Mouse (Mus musculus): ENCODE data around the gene Erich2. TPM values are rescaled to one million over a fixed set of nuclear protein-coding genes. Genes with fewer than 3 reads are reported as not detected.

Erich2 gene
- total and polyA plus RNA-seq, 3 experiments = not detected

- H3K36me3 ChIP-seq (ENCODE audit: control insufficient read depth in 1 of 2, insufficient read depth in 2 of 2, low read length in 2 of 2) = no peaks in the 10 kb centered on the region
- H3K27ac ChIP-seq (ENCODE audit: control insufficient read depth, low read depth, low read length) = no peak overlapping the region
- no peak overlapping the region for H3K9ac ChIP-seq (ENCODE audit: control insufficient read depth, low read depth, low read length, poor library complexity, severe bottlenecking)
- no peak for DNase-seq (ENCODE audit: low read depth, low spot score)
- no peaks in the 10 kb centered on the region for H3K9me3 ChIP-seq (replicated peaks; ENCODE audit: insufficient read depth, low read length)
- no peaks in the 10 kb centered on the region for H3K79me2 ChIP-seq (ENCODE audit: control insufficient read depth, insufficient read depth, low read length, poor library complexity)
- H3K27me3 ChIP-seq (ENCODE audit: control insufficient read depth in 1 of 2, insufficient read depth in 2 of 2, low read length in 2 of 2) = no peaks in the 10 kb centered on the region
- no peak overlapping the region for H3K4me3 ChIP-seq (ENCODE audit: control insufficient read depth in 1 of 2, insufficient read depth in 1 of 2, low read depth in 2 of 2, low read length in 2 of 2)
- TF ChIP-seq MEF2A (IDR thresholded peaks at IDR 0.05; ENCODE audit: extremely low read depth, insufficient replicate concordance, low read depth, low read length, poor library complexity, severe bottlenecking) = no peak
- TF ChIP-seq ETS1 (IDR thresholded peaks at IDR 0.05; ENCODE audit: low read depth, low read length) = no peak
- no peak for TF ChIP-seq CHD2 (IDR thresholded peaks at IDR 0.05; ENCODE audit: low read length)
- TF ChIP-seq POLR2AphosphoS2 (IDR thresholded peaks at IDR 0.05; ENCODE audit: low read length) = no peak
- no peak for TF ChIP-seq MXI1 (IDR thresholded peaks at IDR 0.05; ENCODE audit: low read depth, low read length)
- TF ChIP-seq ELF1 (IDR thresholded peaks at IDR 0.05; ENCODE audit: low read depth, low read length) = no peak
- no peaks in the 10 kb centered on the region for H3K4me1 ChIP-seq (ENCODE audit: control insufficient read depth in 1 of 2, insufficient read depth in 2 of 2, low read length in 2 of 2)
These were observed 65.1 kb downstream of the Erich2 start for GRCm38 (mm10) chr2:70573544-70574210.

GRCm38 (mm10) chr2:70588200-70588599 lies 79.6 kb downstream of the Erich2 start:
- H3K4me1 ChIP-seq (ENCODE audit: control insufficient read depth in 1 of 2, insufficient read depth in 2 of 2, low read length in 2 of 2) = no peaks in the 10 kb centered on the region
- no peaks in the 10 kb centered on the region for H3K27me3 ChIP-seq (ENCODE audit: control insufficient read depth in 1 of 2, insufficient read depth in 2 of 2, low read length in 2 of 2)
- no peak overlapping the region for H3K27ac ChIP-seq (ENCODE audit: control insufficient read depth, low read depth, low read length)
- no peaks in the 10 kb centered on the region for H3K36me3 ChIP-seq (ENCODE audit: control insufficient read depth in 1 of 2, insufficient read depth in 2 of 2, low read length in 2 of 2)
- DNase-seq (ENCODE audit: low read depth, low spot score) = no peak
- H3K79me2 ChIP-seq (ENCODE audit: control insufficient read depth, insufficient read depth, low read length, poor library complexity) = no peaks in the 10 kb centered on the region
- H3K9ac ChIP-seq (ENCODE audit: control insufficient read depth, low read depth, low read length, poor library complexity, severe bottlenecking) = no peak overlapping the region
- no peak overlapping the region for H3K4me3 ChIP-seq (ENCODE audit: control insufficient read depth in 1 of 2, insufficient read depth in 1 of 2, low read depth in 2 of 2, low read length in 2 of 2)
- no peaks in the 10 kb centered on the region for H3K9me3 ChIP-seq (replicated peaks; ENCODE audit: insufficient read depth, low read length)
- no peak for TF ChIP-seq MAX (IDR thresholded peaks at IDR 0.05; ENCODE audit: low read length)
- no peak for TF ChIP-seq CHD2 (IDR thresholded peaks at IDR 0.05; ENCODE audit: low read length)
- TF ChIP-seq NRF1 (IDR thresholded peaks at IDR 0.05; ENCODE audit: insufficient read depth, low read depth, low read length, poor library complexity, severe bottlenecking) = no peak
- no peak for TF ChIP-seq TBP (IDR thresholded peaks at IDR 0.05; ENCODE audit: low read depth, low read length)
- no peak for TF ChIP-seq MAFK (IDR thresholded peaks at IDR 0.05; ENCODE audit: borderline replicate concordance, low read depth, low read length)

Other genes starting within 250 kb of the Erich2 start
- not detected in 2 replicates for gene Sp5, start 33.9 kb upstream of the Erich2 start, total RNA-seq (2012; rRNA removed)
- not detected for gene Sp5, start 33.9 kb upstream of the Erich2 start, polyA plus RNA-seq (2012; ENCODE audit: insufficient read depth in 1 of 2, insufficient read length in 2 of 2, low read depth in 1 of 2, low replicate concordance in 2 of 2, missing spikeins in 1 of 2)
- gene Gad1, start 44.3 kb downstream of the Erich2 start, total RNA-seq (2012; rRNA removed) = not detected in 2 replicates
- not detected for gene Gad1, start 44.3 kb downstream of the Erich2 start, polyA plus RNA-seq (2012; ENCODE audit: insufficient read depth in 1 of 2, insufficient read length in 2 of 2, low read depth in 1 of 2, low replicate concordance in 2 of 2, missing spikeins in 1 of 2)
- gene Gorasp2, start 152.8 kb downstream of the Erich2 start, total RNA-seq (2012; rRNA removed) = 74.7 and 81.8 TPM in 2 replicates
- 100 to 1,000 TPM; 124 to 132 TPM for gene Gorasp2, start 152.8 kb downstream of the Erich2 start, polyA plus RNA-seq (2012; ENCODE audit: insufficient read depth in 1 of 2, insufficient read length in 2 of 2, low read depth in 1 of 2, low replicate concordance in 2 of 2, missing spikeins in 1 of 2)
- gene Gm26558, start 153.3 kb downstream of the Erich2 start, total RNA-seq (2012; rRNA removed) = 0.52 and 0.81 TPM in 2 replicates
- gene Gm26558, start 153.3 kb downstream of the Erich2 start, polyA plus RNA-seq (2012; ENCODE audit: insufficient read depth in 1 of 2, insufficient read length in 2 of 2, low read depth in 1 of 2, low replicate concordance in 2 of 2, missing spikeins in 1 of 2) = under 1 TPM in 1 of 2 experiments, not detected in 1; 0.24 TPM